Mouse (Mus musculus) kidney, adult 2 months (tissue): Measurements from ENCODE around the gene Katnb1. TPM values are rescaled to one million over a fixed set of nuclear protein-coding genes. Genes with fewer than 3 reads are reported as not detected.

ENCODE experiments used
- DNase-seq: peaks from one replicate; pipeline ENCODE4 v3.0.0; 2021
- H3K27ac ChIP-seq: fragments of 200-500 bp; 2 replicates; pipeline ENCODE4 v1.5.1; 2012; ENCODE audit warnings: low read depth, low read length, control low read depth, inconsistent platforms; ENCODE audit not compliant: insufficient read depth
- H3K27me3 ChIP-seq: fragments of 200-500 bp; replicated peaks from 2 replicates; pipeline ENCODE4 v1.6.1; 2012; ENCODE audit warnings: mild to moderate bottlenecking, moderate library complexity, low read length, inconsistent platforms; ENCODE audit not compliant: control insufficient read depth, insufficient read depth
- H3K36me3 ChIP-seq: fragments of 200-500 bp; 2 replicates; pipeline ENCODE4 v1.6.1; 2012; ENCODE audit warnings: mild to moderate bottlenecking, moderate library complexity, low read length, inconsistent platforms; ENCODE audit not compliant: control insufficient read depth, insufficient read depth
- H3K4me1 ChIP-seq: fragments of 200-500 bp; 2 replicates; pipeline ENCODE4 v1.6.1; 2011; ENCODE audit warnings: low read length; ENCODE audit not compliant: control insufficient read depth, insufficient read depth
- H3K4me3 ChIP-seq: fragments of 200-500 bp; 2 replicates; pipeline ENCODE4 v1.5.1; 2011; ENCODE audit warnings: mild to moderate bottlenecking, low read depth, low read length, control low read depth; ENCODE audit not compliant: insufficient read depth
- CTCF ChIP-seq: fragments of 200-500 bp; conservative IDR thresholded peaks from 2 replicates; pipeline ENCODE4 v1.5.1; 2011; ENCODE audit warnings: low read depth, mild to moderate bottlenecking, control low read depth, low read length, moderate library complexity, mixed read lengths; ENCODE audit not compliant: insufficient read depth, insufficient read length
- POLR2A ChIP-seq: fragments of 200-500 bp; IDR thresholded peaks from one replicate; pipeline ENCODE4 v1.6.1; 2011; ENCODE audit warnings: low read depth, low read length, control low read depth
- WGBS: fragments of 180-500 bp; shearing (Covaris S2); methylation state at CpG from one replicate; pipeline ENCODE4 v1.1.7; 2018; 5-methylcytosine and 5-hydroxymethylcytosine counted together
- polyA plus RNA-seq: library from polyadenylated mRNA; depleted of rRNA; stranded (reverse); fragments of >200 nt; gene quantifications from 2 replicates; pipeline ENCODE4 v1.2.3, GENCODE M21; 2012

Katnb1 gene
- polyA plus RNA-seq, 1 experiment = 22.2 TPM

DNA sequence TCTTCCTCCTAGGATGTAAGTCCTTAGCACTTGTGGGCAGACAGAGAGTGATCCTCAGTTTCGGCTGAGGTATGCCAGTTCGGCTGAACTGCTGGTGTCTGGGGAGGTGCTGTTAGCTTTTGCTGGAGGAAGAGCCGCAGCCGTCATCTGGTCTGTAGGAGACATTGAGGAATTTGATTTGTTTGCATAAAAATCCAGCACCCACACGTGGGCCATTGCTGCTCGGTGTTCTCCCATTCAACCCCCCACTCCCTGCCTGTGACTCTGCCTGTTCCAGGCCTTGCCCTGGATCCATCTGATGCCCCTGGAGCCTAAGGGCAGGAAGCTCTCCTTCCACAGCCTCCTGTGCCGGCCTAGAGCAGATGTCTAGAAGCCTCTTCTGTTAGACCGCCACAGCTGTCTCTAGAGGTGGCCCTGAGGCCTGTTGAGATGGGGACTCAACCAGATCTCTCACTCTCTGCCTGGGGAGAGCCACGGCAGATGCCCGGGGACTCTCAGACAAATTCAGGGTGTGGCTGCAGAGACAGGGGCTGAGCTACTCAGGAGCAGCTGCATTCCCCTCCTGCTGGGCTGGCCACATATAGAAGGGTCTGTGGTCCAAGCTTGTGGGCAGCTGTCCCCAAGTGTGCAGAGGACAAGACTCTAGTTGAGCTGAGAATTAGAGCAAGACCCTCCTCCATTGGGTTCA is 3.9 kb downstream of the Katnb1 start:
- Histone ChIP-seq H3K27me3 (no peaks in the 10 kb centered on the region), H3K4me1 (0 out of 2 replicates have a peak, but pooled peaks cover 3% of the 10 kb centered on the region), H3K36me3 (no peaks in the 10 kb centered on the region), H3K27ac (no peak overlapping the region), H3K4me3 (no peak overlapping the region)
- no peak for DNase-seq
- TF ChIP-seq CTCF (no peak), POLR2A (no peak)
- 85% methylated on average over 10 of the region's 10 CpGs for WGBS

DNA sequence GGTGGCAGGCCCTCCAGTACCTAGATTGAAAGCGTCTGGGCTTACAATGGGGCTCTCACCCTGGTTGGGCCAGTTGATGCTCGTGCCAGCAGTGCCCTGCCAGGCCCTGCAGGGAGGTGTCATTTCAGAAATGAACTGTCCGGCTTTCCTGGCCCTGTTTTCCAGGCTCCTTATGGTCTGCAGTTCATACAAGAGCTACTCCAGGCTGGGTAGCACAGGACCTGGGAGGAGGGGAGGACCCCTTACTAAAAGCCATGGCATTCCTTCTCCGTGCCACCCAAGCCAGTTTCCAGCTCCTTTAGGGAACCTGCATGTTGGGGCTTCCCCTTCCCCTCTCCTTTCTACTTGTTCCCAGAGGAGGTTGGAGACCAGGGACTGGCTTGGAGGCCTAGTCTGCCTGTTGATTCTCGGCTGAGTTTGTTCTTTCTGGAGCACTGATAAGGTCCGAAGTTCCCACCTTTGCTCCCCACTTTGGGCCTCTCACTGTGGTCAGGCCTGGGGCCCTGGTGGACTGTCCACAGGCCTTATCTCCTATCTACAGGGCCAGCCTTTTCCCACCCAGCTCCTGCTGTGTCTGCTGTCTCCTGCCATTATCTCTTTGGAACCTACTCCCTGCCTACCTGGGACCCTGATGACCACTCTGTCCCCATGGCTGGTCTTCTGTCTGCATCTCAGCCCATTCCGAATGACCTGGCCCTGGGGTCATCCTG is 4.6 kb downstream of the Katnb1 start:
- Histone ChIP-seq H3K36me3 (no peaks in the 10 kb centered on the region), H3K4me3 (no peak overlapping the region), H3K4me1 (0 out of 2 replicates have a peak, but pooled peaks cover 3% of the 10 kb centered on the region), H3K27me3 (no peaks in the 10 kb centered on the region), H3K27ac (no peak overlapping the region)
- no peak for DNase-seq
- TF ChIP-seq CTCF (no peak), POLR2A (no peak)
- 91% methylated on average over 7 of the region's 7 CpGs for WGBS

DNA sequence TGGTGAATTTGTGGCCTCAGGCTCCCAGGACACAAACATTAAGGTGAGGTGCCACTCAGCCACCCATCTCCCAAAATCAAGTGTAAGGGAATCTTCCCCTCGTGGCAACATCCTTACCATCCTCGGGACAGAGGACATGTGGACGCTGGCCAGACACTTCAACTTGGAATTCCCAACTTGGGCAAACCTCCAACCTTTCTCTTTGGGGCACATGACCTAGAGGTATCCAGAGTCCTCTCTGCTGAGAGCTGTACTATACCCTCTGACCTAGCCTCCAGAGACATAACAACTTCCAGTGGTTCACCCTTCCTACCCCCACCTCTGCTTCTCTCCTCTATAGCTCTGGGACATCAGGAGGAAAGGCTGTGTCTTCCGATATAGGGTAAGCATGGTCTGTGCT is 12.6 kb downstream of the Katnb1 start:
- TF ChIP-seq POLR2A = no peak
- TF ChIP-seq CTCF = no peak
- Histone ChIP-seq H3K36me3 (no peaks in the 10 kb centered on the region), H3K27me3 (no peaks in the 10 kb centered on the region), H3K4me1 (peaks cover 10% of the 10 kb centered on the region), H3K4me3 (peak overlapping the region; percentile 12; the same call in 1 of the 2 replicates), H3K27ac (peak overlapping the region; percentile 62)
- 51% methylated on average over 4 of the region's 4 CpGs for WGBS
- peak; percentile 94 for DNase-seq

DNA sequence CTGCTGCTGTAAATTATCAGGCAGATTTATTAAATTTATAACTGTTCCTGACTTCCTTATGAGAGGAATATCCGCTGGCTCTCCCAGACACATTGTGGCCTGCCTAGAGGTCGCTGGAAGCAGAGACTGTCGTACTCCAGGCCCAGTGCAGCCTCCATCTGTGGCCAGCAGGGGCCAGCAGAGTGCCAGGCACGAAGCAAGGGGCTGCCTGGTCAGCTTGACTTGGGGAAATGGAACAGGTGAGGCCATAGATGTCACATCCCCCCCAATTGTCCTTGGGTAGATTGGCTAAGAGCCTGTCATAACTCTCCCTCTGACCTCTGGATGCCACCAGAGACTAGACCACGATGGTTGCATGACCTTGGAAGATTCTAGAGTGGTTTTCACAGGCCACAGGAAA is 18.0 kb downstream of the Katnb1 start:
- no peak overlapping the region for H3K4me3 ChIP-seq
- WGBS = 12% methylated on average over 5 of the region's 5 CpGs
- no peak overlapping the region for H3K27ac ChIP-seq
- peak; percentile 81 for DNase-seq
- H3K27me3 ChIP-seq = no peaks in the 10 kb centered on the region
- no peaks in the 10 kb centered on the region for H3K4me1 ChIP-seq
- TF ChIP-seq POLR2A (no peak), CTCF (peak; percentile 95)
- H3K36me3 ChIP-seq = peaks cover 2% of the 10 kb centered on the region; the same call in 1 of the 2 replicates

DNA sequence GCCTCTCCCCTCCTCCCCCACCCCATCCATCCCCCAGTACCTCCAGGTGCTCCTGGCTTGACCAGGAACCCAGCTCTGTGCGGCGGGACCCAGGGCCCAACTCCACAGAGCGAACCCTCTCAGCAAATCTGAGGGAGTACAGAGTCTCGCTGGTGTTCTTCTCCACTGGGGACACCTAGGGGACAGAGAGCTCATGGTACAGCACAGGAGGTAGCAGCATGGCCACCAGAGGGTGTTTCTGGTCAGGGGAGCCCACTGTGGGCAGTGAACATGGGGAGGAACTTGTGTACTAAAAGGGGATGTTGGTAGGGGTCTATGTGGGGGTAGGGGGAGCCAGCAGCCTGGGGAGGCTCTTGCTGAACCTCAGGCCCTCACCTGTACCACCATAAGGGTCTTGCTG is 21.0 kb downstream of the Katnb1 start:
- Histone ChIP-seq H3K27ac (no peak overlapping the region), H3K36me3 (peaks cover 3% of the 10 kb centered on the region; the same call in 1 of the 2 replicates), H3K4me3 (no peak overlapping the region), H3K4me1 (no peaks in the 10 kb centered on the region), H3K27me3 (no peaks in the 10 kb centered on the region)
- TF ChIP-seq CTCF (no peak), POLR2A (no peak)
- DNase-seq = no peak
- WGBS = 74% methylated on average over 4 of the region's 4 CpGs

DNA sequence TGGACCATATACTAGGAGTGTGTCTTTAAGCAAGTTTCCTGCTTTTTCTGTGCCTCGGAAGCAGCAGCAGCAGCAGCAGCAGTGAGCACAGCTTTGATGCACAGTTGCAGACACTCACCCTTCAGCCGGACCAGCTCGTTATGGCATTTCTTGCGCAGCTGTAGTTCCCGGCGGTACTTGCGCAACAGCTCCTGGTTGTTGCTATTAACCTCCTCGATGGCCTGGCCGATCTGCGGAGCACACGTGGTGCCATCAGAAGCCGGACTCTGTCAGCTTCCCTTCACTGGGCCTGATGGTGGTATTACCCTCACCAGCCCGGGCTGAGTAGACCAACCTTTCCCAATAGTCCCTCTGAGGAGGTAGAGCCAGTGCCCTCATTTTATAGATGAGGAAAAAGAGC is 26.3 kb downstream of the Katnb1 start:
- DNase-seq = no peak
- WGBS = 90% methylated on average over 13 of the region's 13 CpGs
- no peaks in the 10 kb centered on the region for H3K4me1 ChIP-seq
- H3K4me3 ChIP-seq = no peak overlapping the region
- H3K27me3 ChIP-seq = no peaks in the 10 kb centered on the region
- H3K27ac ChIP-seq = no peak overlapping the region
- peaks cover 9% of the 10 kb centered on the region; the same call in 1 of the 2 replicates for H3K36me3 ChIP-seq
- TF ChIP-seq CTCF (no peak), POLR2A (no peak)

DNA sequence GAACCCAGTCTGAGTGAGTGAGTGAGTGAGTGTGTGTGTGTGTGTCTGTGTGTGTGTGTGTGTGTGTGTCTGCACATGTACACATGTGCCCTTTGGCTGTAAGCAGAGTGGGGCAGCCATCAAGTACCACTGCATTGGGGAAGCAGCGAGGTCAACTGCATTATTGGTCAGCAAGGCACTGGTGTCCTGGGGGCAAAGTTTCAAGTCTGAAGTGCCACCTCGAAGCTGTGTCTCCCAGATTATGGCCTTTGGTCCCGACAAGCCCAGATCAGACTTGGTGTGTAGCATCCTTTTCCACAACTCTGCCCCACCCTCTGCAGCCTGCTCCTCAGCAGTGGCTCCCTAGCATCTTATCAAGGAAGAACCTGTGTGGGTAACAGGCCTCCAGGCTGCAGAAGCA is 31.6 kb downstream of the Katnb1 start:
- TF ChIP-seq CTCF (no peak), POLR2A (no peak)
- H3K27ac ChIP-seq = no peak overlapping the region
- no peaks in the 10 kb centered on the region for H3K27me3 ChIP-seq
- peak; percentile 60 for DNase-seq
- WGBS = 53% methylated on average over 3 of the region's 3 CpGs
- H3K36me3 ChIP-seq = peaks cover 3% of the 10 kb centered on the region; the same call in 1 of the 2 replicates
- 0 out of 2 replicates have a peak, but pooled peaks cover 4% of the 10 kb centered on the region for H3K4me1 ChIP-seq
- H3K4me3 ChIP-seq = no peak overlapping the region
